Comparison of ENCODE assay signal across 8 mouse cellular contexts in the genomic region with DNA sequence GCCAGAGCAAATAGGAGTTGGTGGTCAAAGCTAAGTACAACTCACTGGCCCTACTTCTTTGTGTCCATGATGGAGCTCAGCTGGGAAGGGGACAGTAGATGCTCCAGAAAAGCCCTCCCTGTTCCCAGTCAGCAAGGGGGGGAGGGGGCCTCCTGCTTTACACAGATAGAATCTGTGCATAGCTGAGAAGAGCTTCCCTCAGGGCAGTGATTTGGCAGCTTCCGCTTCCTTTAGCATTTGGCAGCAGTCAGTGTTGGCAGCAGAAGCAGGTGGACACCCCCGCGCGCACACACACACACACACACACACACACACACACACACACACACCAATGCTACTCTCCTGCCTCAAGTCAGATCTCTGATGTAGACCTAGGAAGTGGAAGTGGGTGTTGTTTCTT. TPM values are rescaled to one million over a fixed set of nuclear protein-coding genes. Genes with fewer than 3 reads are reported as not detected.
DNase-seq lines count a peak whose midpoint lies in the region; ATAC-seq lines count a peak whose summit lies in the region.
"Had no signal": no experiment of that assay in that cellular context is flagged by ENCODE, and none has a peak within 500 bp of the region (broad histone marks: within the 10 kb centered on the region; RNA-seq: fewer than 3 reads in every experiment).

No protein-coding gene starts in this region.

- 59% methylated on average over 4 of the region's 4 CpGs for WGBS in hindbrain, embryonic 15.5 days
- WGBS in hindbrain, embryonic 13.5 days: 85% methylated on average over 4 of the region's 4 CpGs
- WGBS in lung, embryonic 16.5 days: 62% methylated on average over 4 of the region's 4 CpGs

- H3K27me3 ChIP-seq in hindbrain, embryonic 15.5 days: no peaks in the 10 kb centered on the region
- H3K27me3 ChIP-seq in hindbrain, embryonic 13.5 days: no peaks in the 10 kb centered on the region
- H3K27me3 ChIP-seq in lung, embryonic 16.5 days (ENCODE audit: control insufficient read depth, insufficient read depth, low read depth, low read length): no peaks in the 10 kb centered on the region
- H3K27me3 ChIP-seq: liver, embryonic 15.5 days had no signal

- ATAC-seq in hindbrain, embryonic 15.5 days (ENCODE audit: low FRiP score, low read depth): peak; percentile 34; the same call in 1 of the 2 replicates
- no peak for ATAC-seq in hindbrain, embryonic 13.5 days (ENCODE audit: low FRiP score)
- peak; percentile 81 for ATAC-seq in lung, embryonic 16.5 days (ENCODE audit: low read depth)
- no peak for ATAC-seq in megakaryocyte, adult 5-6 weeks (ENCODE audit: poor library complexity, severe bottlenecking)

- no peaks in the 10 kb centered on the region for H3K9me3 ChIP-seq in hindbrain, embryonic 15.5 days
- no peaks in the 10 kb centered on the region for H3K9me3 ChIP-seq in hindbrain, embryonic 13.5 days
- no peaks in the 10 kb centered on the region for H3K9me3 ChIP-seq in lung, embryonic 16.5 days (ENCODE audit: control insufficient read depth, low read length)
- H3K9me3 ChIP-seq: liver, embryonic 15.5 days had no signal

- H3K4me2 ChIP-seq in hindbrain, embryonic 15.5 days: no peak overlapping the region
- H3K4me2 ChIP-seq in hindbrain, embryonic 13.5 days: no peak overlapping the region
- no peak overlapping the region for H3K4me2 ChIP-seq in lung, embryonic 16.5 days (ENCODE audit: low read depth, low read length)
- H3K4me2 ChIP-seq: liver, embryonic 15.5 days had no signal

- no peak overlapping the region for H3K27ac ChIP-seq in hindbrain, embryonic 15.5 days (replicated peaks)
- no peak overlapping the region for H3K27ac ChIP-seq in hindbrain, embryonic 13.5 days
- peak overlapping the region; percentile 50 for H3K27ac ChIP-seq in lung, embryonic 16.5 days (ENCODE audit: low read length)
- H3K27ac ChIP-seq: liver, embryonic 15.5 days had no signal

- peak; percentile 31 for DNase-seq in NIH3T3 (ENCODE audit: low read depth)
- DNase-seq in cerebellum, postnatal 14 days: peak; percentile 78 to 83
- no peak for DNase-seq in embryo, embryonic 11 days

- H3K9ac ChIP-seq in hindbrain, embryonic 15.5 days: no peak overlapping the region
- H3K9ac ChIP-seq in hindbrain, embryonic 13.5 days: no peak overlapping the region
- H3K9ac ChIP-seq in lung, embryonic 16.5 days (ENCODE audit: low read length): no peak overlapping the region
- H3K9ac ChIP-seq: liver, embryonic 15.5 days had no signal

- 0 out of 2 replicates have a peak, but pooled peaks cover 3% of the 10 kb centered on the region for H3K4me1 ChIP-seq in hindbrain, embryonic 15.5 days (replicated peaks)
- no peaks in the 10 kb centered on the region for H3K4me1 ChIP-seq in hindbrain, embryonic 13.5 days (replicated peaks)
- peaks cover 9% of the 10 kb centered on the region for H3K4me1 ChIP-seq in lung, embryonic 16.5 days (replicated peaks; ENCODE audit: control insufficient read depth, insufficient read depth, low read length)

- no peak overlapping the region for H3K4me3 ChIP-seq in hindbrain, embryonic 15.5 days
- H3K4me3 ChIP-seq in hindbrain, embryonic 13.5 days: no peak overlapping the region
- no peak overlapping the region for H3K4me3 ChIP-seq in lung, embryonic 16.5 days (ENCODE audit: low read length)
- H3K4me3 ChIP-seq: liver, embryonic 15.5 days had no signal

- no peaks in the 10 kb centered on the region for H3K36me3 ChIP-seq in hindbrain, embryonic 15.5 days
- 0 out of 2 replicates have a peak, but pooled peaks cover 4% of the 10 kb centered on the region for H3K36me3 ChIP-seq in hindbrain, embryonic 13.5 days
- H3K36me3 ChIP-seq in lung, embryonic 16.5 days (ENCODE audit: control insufficient read depth, insufficient read depth, low read length): no peaks in the 10 kb centered on the region
- H3K36me3 ChIP-seq: liver, embryonic 15.5 days had no signal

RNA-seq across cellular contexts. Expression of gene Nr2c2, which starts 49.1 kb away (rescaled TPM):
- 36.5 and 39.4 TPM in 2 replicates for polyA plus RNA-seq in hindbrain, embryonic 15.5 days (2015; fragmentation: Nextera tagmentation; extraction: Ambion mirVana)
- 22.9 and 23.7 TPM in 2 replicates for polyA plus RNA-seq in hindbrain, embryonic 13.5 days (2015; fragmentation: Nextera tagmentation; extraction: Ambion mirVana)
- polyA plus RNA-seq in lung, embryonic 16.5 days (2015; fragmentation: Nextera tagmentation; extraction: Ambion mirVana): 14.8 and 15.3 TPM in 2 replicates
- 35.7 and 40.5 TPM in 2 replicates for total RNA-seq in megakaryocyte, adult 5-6 weeks (2015)
- total RNA-seq in megakaryocyte, adult 5-6 weeks (2017): 43.0 and 43.5 TPM in 2 replicates

Comparison
In these comparisons a context has a peak if more than half of its experiments do, and no peak if none do; other contexts are left out.
1. ATAC-seq: peak in hindbrain, embryonic 15.5 days (single experiment) and lung, embryonic 16.5 days (single experiment); none in hindbrain, embryonic 13.5 days (single experiment) and megakaryocyte, adult 5-6 weeks (single experiment).